Mouse (Mus musculus): ENCODE measurements around the gene Gm5965.
"Not testable (repeated sequence)": the region's sequence is repeated elsewhere in the genome, so short reads cannot be mapped to it uniquely, and the experiment has no call there.

Gene Gm5965

GRCm38 (mm10) chr16:88777596-88777995, at the start of gene Gm5965:
Gene Gm5965 (plus strand): TSS chr16:88777896.
- no peak for DNase-seq (ENCODE audit: low spot score)

GRCm38 (mm10) chr16:88728812-88729275, 48.9 kb upstream of the Gm5965 start, which contains the start of gene Krtap13-1:
Gene Krtap13-1 (plus strand): TSS chr16:88728862.
- no peak for DNase-seq (ENCODE audit: low spot score)

- no peak for DNase-seq (ENCODE audit: low spot score)
These were observed 42.3 kb upstream of the Gm5965 start for GRCm38 (mm10) chr16:88735391-88735790.

GRCm38 (mm10) chr16:88744750-88745340, 32.9 kb upstream of the Gm5965 start:
- DNase-seq (ENCODE audit: low spot score), result no peak

- DNase-seq (ENCODE audit: low spot score), result no peak
These were observed 29.8 kb upstream of the Gm5965 start for GRCm38 (mm10) chr16:88747943-88748342.

- DNase-seq (ENCODE audit: low spot score), result not testable (repeated sequence)
These were observed 26.2 kb upstream of the Gm5965 start, which contains the start of gene Krtap13 for GRCm38 (mm10) chr16:88751535-88751934. Gene Krtap13 (minus strand): TSS chr16:88751635.

- not testable (repeated sequence) for DNase-seq (ENCODE audit: low spot score)
These were observed 19.1 kb upstream of the Gm5965 start, which contains the start of gene 2310034C09Rik for GRCm38 (mm10) chr16:88758547-88758946. Gene 2310034C09Rik (plus strand): TSS chr16:88758847.

GRCm38 (mm10) chr16:88774106-88774505, 3.6 kb upstream of the Gm5965 start, which contains the start of gene 2310057N15Rik:
Gene 2310057N15Rik (minus strand): TSS chr16:88774206.
- DNase-seq (ENCODE audit: low spot score), result no peak

GRCm38 (mm10) chr16:88786786-88787185, 9.1 kb downstream of the Gm5965 start:
- no peak for DNase-seq (ENCODE audit: low spot score)

GRCm38 (mm10) chr16:88811827-88812226, 34.1 kb downstream of the Gm5965 start, which contains the start of gene Gm20741:
Gene Gm20741 (minus strand): TSS chr16:88812220.
- no peak for DNase-seq (ENCODE audit: low spot score)

GRCm38 (mm10) chr16:88820066-88820465, 42.4 kb downstream of the Gm5965 start, which contains the start of gene Krtap15:
Gene Krtap15 (plus strand): TSS chr16:88820215.
- no peak for DNase-seq (ENCODE audit: low spot score)

- DNase-seq (ENCODE audit: low spot score), result peak; percentile 71
These were observed 46.0 kb downstream of the Gm5965 start for GRCm38 (mm10) chr16:88823736-88824135.

- peak; percentile 13 for DNase-seq (ENCODE audit: low spot score)
These were observed 48.5 kb downstream of the Gm5965 start, which contains the start of gene Krtap14 for GRCm38 (mm10) chr16:88826095-88826652. Gene Krtap14 (minus strand): TSS chr16:88826145.

GRCm38 (mm10) chr16:88826978-88827377, 49.3 kb downstream of the Gm5965 start:
- peak; percentile 57 for DNase-seq (ENCODE audit: low spot score)

Measured in embryo, embryonic 10 days (tissue).